Mouse (Mus musculus): ENCODE measurements around the gene Ankrd6. TPM values are rescaled to one million over a fixed set of nuclear protein-coding genes. Genes with fewer than 3 reads are reported as not detected.

Gene Ankrd6
- total and polyA plus RNA-seq, 3 experiments, result 1.3 to 2.1 (median 1.6) TPM

GRCm38 (mm10) chr4:32939521-32939920 is 11.1 kb downstream of the Ankrd6 start:
- Histone ChIP-seq H3K36me3 (replicated peaks in 1 of 2; ENCODE audit: control insufficient read depth in 1 of 2, insufficient read depth in 1 of 2, low read length in 1 of 2) (no peaks in the 10 kb centered on the region), H3K4me1 (ENCODE audit: control insufficient read depth in 1 of 2, insufficient read depth in 2 of 2) (peaks cover 0 to 20% of the 10 kb centered on the region in 2 experiments; a peak in 2 of 4 replicates), H3K9me3 (replicated peaks; ENCODE audit: low read length) (no peaks in the 10 kb centered on the region), H3K4me2 (ENCODE audit: insufficient read depth, low read depth, poor library complexity, severe bottlenecking) (no peak overlapping the region), H3K27ac (ENCODE audit: insufficient read depth, low read depth) (no peak overlapping the region), H3K79me2 (replicated peaks; ENCODE audit: control insufficient read depth, extremely low read depth, insufficient read depth, poor library complexity, severe bottlenecking) (no peaks in the 10 kb centered on the region), H3K9ac (ENCODE audit: insufficient read depth, low read depth) (no peak overlapping the region), H3K27me3 (replicated peaks) (no peaks in the 10 kb centered on the region), H3K4me3 (replicated peaks in 1 of 3; ENCODE audit: low read depth in 2 of 3, low read length in 2 of 3, poor library complexity in 1 of 3) (no peak overlapping the region)
- TF ChIP-seq TBP (conservative IDR thresholded peaks at IDR 0.05; ENCODE audit: low read depth, low read length) (no peak), PAX5 (IDR thresholded peaks at IDR 0.05; ENCODE audit: low read length) (no peak), MXI1 (IDR thresholded peaks at IDR 0.05; ENCODE audit: low read depth, low read length) (no peak), CTCF (conservative IDR thresholded peaks at IDR 0.05 in 1 of 2, IDR thresholded peaks at IDR 0.05 in 1 of 2; ENCODE audit: low read depth in 2 of 2, low read length in 2 of 2) (no peak), NELFE (IDR thresholded peaks at IDR 0.05; ENCODE audit: low read depth, low read length) (no peak), CHD1 (IDR thresholded peaks at IDR 0.05; ENCODE audit: low read depth, low read length) (no peak), ETS1 (conservative IDR thresholded peaks at IDR 0.05; ENCODE audit: low read depth, low read length) (no peak)
- in situ Hi-C loops (cut with MboI; ENCODE audit: low pct_ligation_motif_present, low pct_unique_long_range_greater_than_20kb, low sequenced_read_pairs), result no loop called here
- DNase-seq (ENCODE audit: extremely low read depth), result no peak
- dilution Hi-C loops (cut with MboI; ENCODE audit: extremely low pct_ligation_motif_present, extremely low pct_unique_long_range_greater_than_20kb, low sequenced_read_pairs), result no loop called here

GRCm38 (mm10) chr4:32936762-32937341 is 13.8 kb downstream of the Ankrd6 start:
- Histone ChIP-seq H3K4me3 (replicated peaks in 1 of 3; ENCODE audit: low read depth in 2 of 3, low read length in 2 of 3, poor library complexity in 1 of 3) (no peak overlapping the region), H3K36me3 (replicated peaks in 1 of 2; ENCODE audit: control insufficient read depth in 1 of 2, insufficient read depth in 1 of 2, low read length in 1 of 2) (no peaks in the 10 kb centered on the region), H3K27me3 (replicated peaks) (no peaks in the 10 kb centered on the region), H3K79me2 (replicated peaks; ENCODE audit: control insufficient read depth, extremely low read depth, insufficient read depth, poor library complexity, severe bottlenecking) (no peaks in the 10 kb centered on the region), H3K9me3 (replicated peaks; ENCODE audit: low read length) (no peaks in the 10 kb centered on the region), H3K4me2 (ENCODE audit: insufficient read depth, low read depth, poor library complexity, severe bottlenecking) (no peak overlapping the region), H3K9ac (ENCODE audit: insufficient read depth, low read depth) (no peak overlapping the region), H3K4me1 (ENCODE audit: control insufficient read depth in 1 of 2, insufficient read depth in 2 of 2) (peaks cover 0 to 26% of the 10 kb centered on the region in 2 experiments; a peak in 3 of 4 replicates), H3K27ac (ENCODE audit: insufficient read depth, low read depth) (no peak overlapping the region)
- DNase-seq (ENCODE audit: extremely low read depth), result no peak
- TF ChIP-seq TBP (conservative IDR thresholded peaks at IDR 0.05; ENCODE audit: low read depth, low read length), result no peak
- TF ChIP-seq HCFC1 (IDR thresholded peaks at IDR 0.05; ENCODE audit: low read depth, low read length), result no peak
- no peak for TF ChIP-seq ZKSCAN1 (IDR thresholded peaks at IDR 0.05; ENCODE audit: borderline replicate concordance, low read depth, low read length)
- no peak for TF ChIP-seq E2F4 (IDR thresholded peaks at IDR 0.05; ENCODE audit: insufficient replicate concordance, low read depth, low read length)
- no peak for TF ChIP-seq ZNF384 (IDR thresholded peaks at IDR 0.05; ENCODE audit: low read depth, low read length)
- no peak for TF ChIP-seq POLR2AphosphoS2 (IDR thresholded peaks at IDR 0.05; ENCODE audit: low read depth, low read length)
- no peak for TF ChIP-seq MEF2A (IDR thresholded peaks at IDR 0.05; ENCODE audit: borderline replicate concordance, low read depth, low read length)
- TF ChIP-seq NRF1 (IDR thresholded peaks at IDR 0.05; ENCODE audit: low read depth, low read length), result no peak
- in situ Hi-C loops (cut with MboI; ENCODE audit: low pct_ligation_motif_present, low pct_unique_long_range_greater_than_20kb, low sequenced_read_pairs), result no loop called here
- dilution Hi-C loops (cut with MboI; ENCODE audit: extremely low pct_ligation_motif_present, extremely low pct_unique_long_range_greater_than_20kb, low sequenced_read_pairs), result no loop called here
